ENCODE assay signal across 19 mouse cellular contexts in genomic region chr8:9211751-9212150, GRCm38 (mm10).
"Had no signal": no experiment of that assay in that cellular context is flagged by ENCODE, and none has a peak within 500 bp of the region (broad histone marks: within the 10 kb centered on the region; RNA-seq: fewer than 3 reads in every experiment).

No protein-coding gene starts in this region.

- H3K4me1 ChIP-seq: megakaryocyte, embryonic 14.5 days; midbrain, embryonic 13.5 days; midbrain, embryonic 15.5 days; neural tube, embryonic 12.5 days; stomach, embryonic 15.5 days had no signal

- DNase-seq: liver, postnatal 0 days; lung, adult 2 months; lung, postnatal 14 days; lung, postnatal 36 days; right cerebral cortex, postnatal 14 days; thymus, adult 2 months; thymus, postnatal 25 days; thymus, postnatal 4 days had no signal

- H3K4me2 ChIP-seq: lung, embryonic 15.5 days; midbrain, embryonic 11.5 days; midbrain, embryonic 13.5 days; midbrain, embryonic 15.5 days; neural tube, embryonic 12.5 days; stomach, embryonic 15.5 days had no signal

- H3K9ac ChIP-seq: liver, postnatal 0 days; lung, embryonic 15.5 days; midbrain, embryonic 13.5 days; midbrain, embryonic 15.5 days; neural tube, embryonic 12.5 days; stomach, embryonic 15.5 days had no signal

- H3K27me3 ChIP-seq: lung, embryonic 15.5 days; megakaryocyte, embryonic 14.5 days; midbrain, embryonic 13.5 days; midbrain, embryonic 15.5 days; neural tube, embryonic 12.5 days; stomach, embryonic 15.5 days had no signal

- H3K27ac ChIP-seq: lung, embryonic 15.5 days; macrophage; midbrain, embryonic 13.5 days; midbrain, embryonic 15.5 days; neural tube, embryonic 12.5 days; stomach, embryonic 15.5 days; stomach, postnatal 0 days had no signal

- H3K4me3 ChIP-seq: lung, embryonic 15.5 days; megakaryocyte, embryonic 14.5 days; midbrain, embryonic 13.5 days; midbrain, embryonic 15.5 days; myocyte; neural tube, embryonic 12.5 days; stomach, embryonic 15.5 days had no signal

- H3K36me3 ChIP-seq: lung, embryonic 15.5 days; midbrain, embryonic 15.5 days; neural tube, embryonic 12.5 days; stomach, embryonic 15.5 days had no signal

- H3K9me3 ChIP-seq: lung, embryonic 15.5 days; midbrain, embryonic 13.5 days; midbrain, embryonic 15.5 days; neural tube, embryonic 12.5 days; stomach, embryonic 15.5 days had no signal

- ATAC-seq: liver, postnatal 0 days; lung, postnatal 0 days; midbrain, embryonic 13.5 days; midbrain, embryonic 15.5 days had no signal
